Mouse (Mus musculus) small intestine, adult 2 months (tissue): ENCODE results near the gene Nkap.

Experiments
- CTCF ChIP-seq: fragments of 200-500 bp; IDR thresholded peaks from 2 replicates; pipeline ENCODE4 v1.5.1; 2012; ENCODE audit warnings: low read depth, mild to moderate bottlenecking, control low read depth, inconsistent platforms, low read length, moderate library complexity, mixed read lengths; ENCODE audit not compliant: insufficient replicate concordance, insufficient read length; ENCODE audit errors: extremely low read depth
- POLR2A ChIP-seq: fragments of 200-500 bp; IDR thresholded peaks from 2 replicates; pipeline ENCODE4 v1.6.1; 2012; ENCODE audit warnings: low read depth, mild to moderate bottlenecking, control low read depth, inconsistent platforms, low read length, moderate library complexity

- TF ChIP-seq POLR2A (no peak), CTCF (no peak)
These were observed 35.1 kb upstream of the Nkap start for GRCm38 (mm10) chrX:37091457-37091856.
